Mouse (Mus musculus) heart, embryonic 13.5 days (tissue): ENCODE data around the gene Atg7. TPM values are rescaled to one million over a fixed set of nuclear protein-coding genes. Genes with fewer than 3 reads are reported as not detected.

Experiments
- ATAC-seq: fragments of 200-750 bp; cut with Nextera tagmentation; 2 replicates; pipeline ENCODE4 v1.8.0; 2017; ENCODE audit warnings: moderate TSS enrichment; ENCODE audit not compliant: insufficient number of reproducible peaks, low FRiP score, low TSS enrichment; ENCODE audit errors: extremely low read depth
- H3K27ac ChIP-seq: fragments of 300-500 bp; sonication (generic); replicated peaks from 2 replicates; pipeline ENCODE4 v1.5.1; 2015; ENCODE audit warnings: moderate library complexity, mild to moderate bottlenecking, inconsistent platforms
- H3K27me3 ChIP-seq: fragments of 300-500 bp; sonication (generic); replicated peaks from 2 replicates; pipeline ENCODE4 v1.6.1; 2015; ENCODE audit warnings: mild to moderate bottlenecking, inconsistent platforms
- H3K36me3 ChIP-seq: fragments of 300-500 bp; sonication (generic); 2 replicates; pipeline ENCODE4 v1.6.1; 2015; ENCODE audit warnings: mild to moderate bottlenecking, inconsistent platforms
- H3K4me1 ChIP-seq: fragments of 300-500 bp; sonication (generic); 2 replicates; pipeline ENCODE4 v1.6.1; 2015; ENCODE audit warnings: inconsistent platforms
- H3K4me2 ChIP-seq: fragments of 300-500 bp; sonication (generic); 2 replicates; pipeline ENCODE4 v1.6.1; 2015; ENCODE audit warnings: inconsistent platforms, mild to moderate bottlenecking, moderate library complexity
- H3K4me3 ChIP-seq: fragments of 300-500 bp; sonication (generic); 2 replicates; pipeline ENCODE4 v1.5.1; 2015; ENCODE audit warnings: moderate library complexity, mild to moderate bottlenecking, inconsistent platforms
- H3K9ac ChIP-seq: fragments of 300-500 bp; sonication (generic); 2 replicates; pipeline ENCODE4 v1.6.1; 2015; ENCODE audit warnings: inconsistent platforms, mild to moderate bottlenecking, moderate library complexity
- H3K9me3 ChIP-seq: fragments of 300-500 bp; sonication (generic); 2 replicates; pipeline ENCODE4 v1.6.1; 2016; ENCODE audit warnings: inconsistent platforms
- WGBS: fragments of 180-500 bp; shearing (Covaris S2); methylation state at CpG from one replicate; pipeline ENCODE4 v1.1.7; 2015; ENCODE audit warnings: mixed read lengths; 5-methylcytosine and 5-hydroxymethylcytosine counted together
- polyA plus RNA-seq: library from polyadenylated mRNA; unstranded; fragments of >200 nt; fragmentation: Nextera tagmentation; extraction: Ambion mirVana; gene quantifications from 2 replicates; pipeline ENCODE4 v1.2.1, GENCODE M21; 2015

Atg7 gene
- polyA plus RNA-seq, 1 experiment from 2014 or later: 17.5 TPM

DNA sequence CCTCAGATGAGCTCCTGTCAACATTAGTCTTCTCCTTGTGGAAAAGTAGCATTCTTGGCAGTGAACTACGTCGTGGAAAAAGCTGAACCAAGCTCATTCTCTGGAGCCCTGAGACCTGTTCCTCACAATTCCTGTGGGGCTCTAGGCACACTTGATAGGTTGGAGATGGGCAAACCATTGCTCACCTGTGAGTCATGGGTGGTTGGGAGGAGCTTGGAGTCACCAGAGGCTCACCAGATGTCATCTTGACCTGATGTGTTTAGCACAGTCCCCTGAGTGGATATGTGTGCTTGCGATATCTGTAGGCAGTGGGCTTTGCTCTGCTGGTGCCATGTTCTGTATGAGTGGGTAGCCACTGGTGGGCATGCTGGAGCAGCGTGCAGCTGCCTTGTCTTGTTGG, 163.0 kb downstream of the Atg7 start:
- ATAC-seq: no peak
- H3K27ac ChIP-seq: no peak overlapping the region
- WGBS: 86% methylated on average over 4 of the region's 4 CpGs

GRCm38 (mm10) chr6:114807474-114807873, 164.6 kb downstream of the Atg7 start:
- Histone ChIP-seq H3K9me3 (no peaks in the 10 kb centered on the region), H3K9ac (no peak overlapping the region), H3K4me3 (no peak overlapping the region), H3K36me3 (no peaks in the 10 kb centered on the region), H3K27me3 (0 out of 2 replicates have a peak, but pooled peaks cover 6% of the 10 kb centered on the region), H3K4me2 (no peak overlapping the region), H3K27ac (no peak overlapping the region), H3K4me1 (peaks cover 13% of the 10 kb centered on the region)
- ATAC-seq: no peak
- WGBS: 77% methylated on average over 3 of the region's 3 CpGs

More for the DNA sequence above, 163.0 kb downstream of the Atg7 start:
- Histone ChIP-seq H3K9me3 (no peaks in the 10 kb centered on the region), H3K4me2 (no peak overlapping the region), H3K36me3 (no peaks in the 10 kb centered on the region), H3K4me3 (no peak overlapping the region), H3K4me1 (peaks cover 21% of the 10 kb centered on the region), H3K9ac (no peak overlapping the region), H3K27me3 (0 out of 2 replicates have a peak, but pooled peaks cover 6% of the 10 kb centered on the region)

DNA sequence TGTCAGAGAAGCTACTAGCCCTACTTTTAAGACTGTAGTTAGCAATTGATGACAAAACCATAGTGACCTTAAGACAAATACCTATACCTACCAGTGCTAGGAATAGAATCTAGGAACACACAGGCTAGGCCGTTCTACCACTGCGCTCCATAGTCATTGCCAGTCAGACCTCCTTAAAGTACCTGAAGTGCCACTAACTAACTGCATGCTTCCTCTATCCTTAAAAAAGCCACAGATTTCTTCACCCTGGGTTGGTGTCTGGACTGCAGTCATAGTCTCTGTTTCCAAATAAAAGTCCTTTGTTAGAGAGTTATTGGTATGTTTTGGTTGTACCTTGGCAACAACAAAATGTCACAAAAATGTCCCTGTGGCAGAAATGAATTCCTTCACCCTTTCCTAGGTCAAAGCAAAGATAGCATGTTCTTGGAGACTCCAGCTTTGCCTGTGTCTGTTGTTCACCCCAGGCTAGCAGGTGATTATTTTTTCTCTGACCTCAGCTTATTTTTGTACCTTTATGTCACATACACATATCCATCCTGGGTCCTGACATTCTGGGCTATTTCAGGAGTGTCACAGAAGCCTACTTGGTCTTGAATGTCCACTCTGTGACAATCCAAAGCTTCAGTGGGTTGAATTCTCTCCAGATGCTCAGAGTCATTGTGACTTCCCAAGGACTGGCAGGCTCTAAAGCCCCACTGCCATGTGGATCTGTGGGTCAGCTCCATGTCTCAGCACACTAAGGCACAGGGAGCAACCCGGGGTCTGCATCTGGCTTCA, 165.9 kb downstream of the Atg7 start:
- Histone ChIP-seq H3K36me3 (no peaks in the 10 kb centered on the region), H3K4me2 (no peak overlapping the region), H3K27ac (no peak overlapping the region), H3K9ac (no peak overlapping the region), H3K4me1 (peaks cover 16% of the 10 kb centered on the region), H3K9me3 (no peaks in the 10 kb centered on the region), H3K4me3 (no peak overlapping the region), H3K27me3 (0 out of 2 replicates have a peak, but pooled peaks cover 4% of the 10 kb centered on the region)
- 77% methylated on average over 3 of the region's 3 CpGs for WGBS
- no peak for ATAC-seq

GRCm38 (mm10) chr6:114809431-114809811, 166.5 kb downstream of the Atg7 start:
- H3K27ac ChIP-seq: no peak overlapping the region
- H3K4me2 ChIP-seq: no peak overlapping the region
- no peak overlapping the region for H3K4me3 ChIP-seq
- H3K36me3 ChIP-seq: no peaks in the 10 kb centered on the region
- no peak overlapping the region for H3K9ac ChIP-seq
- WGBS: 61% methylated on average over 1 of the region's 1 CpGs
- H3K9me3 ChIP-seq: no peaks in the 10 kb centered on the region; the same call in 1 of the 2 replicates
- peaks cover 16% of the 10 kb centered on the region for H3K4me1 ChIP-seq
- H3K27me3 ChIP-seq: no peaks in the 10 kb centered on the region
- ATAC-seq: no peak

DNA sequence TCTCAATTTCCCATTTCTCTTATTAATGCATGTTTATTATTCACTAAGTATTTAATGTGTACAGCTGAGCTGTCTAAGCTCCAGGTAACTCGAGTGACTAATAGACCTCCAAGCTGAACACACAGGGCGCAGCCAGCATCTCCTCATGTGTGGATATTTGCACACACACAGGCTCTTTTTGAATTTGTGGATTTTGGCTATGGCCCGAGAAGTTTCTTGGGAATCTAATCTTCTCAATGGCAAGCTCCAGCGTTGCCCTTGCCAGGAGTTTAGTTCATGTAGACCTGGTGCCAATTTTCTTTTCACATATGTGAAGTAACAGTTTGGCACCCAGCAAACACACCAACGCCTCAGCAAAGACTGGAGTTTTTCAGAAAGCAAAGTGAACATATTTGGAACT, 169.4 kb downstream of the Atg7 start:
- Histone ChIP-seq H3K4me1 (peaks cover 25% of the 10 kb centered on the region), H3K36me3 (no peaks in the 10 kb centered on the region), H3K4me2 (no peak overlapping the region), H3K9ac (no peak overlapping the region), H3K4me3 (no peak overlapping the region), H3K27me3 (peaks cover 14% of the 10 kb centered on the region; the same call in 1 of the 2 replicates), H3K27ac (0 out of 2 replicates have a peak overlapping the region, but pooled peaks have one; percentile 15), H3K9me3 (peaks cover 6% of the 10 kb centered on the region; the same call in 1 of the 2 replicates)
- ATAC-seq: no peak
- WGBS: 66% methylated on average over 5 of the region's 5 CpGs

GRCm38 (mm10) chr6:114812779-114813178, 169.9 kb downstream of the Atg7 start:
- H3K9ac ChIP-seq: no peak overlapping the region
- peaks cover 30% of the 10 kb centered on the region for H3K4me1 ChIP-seq
- H3K9me3 ChIP-seq: peaks cover 6% of the 10 kb centered on the region; the same call in 1 of the 2 replicates
- 0 out of 2 replicates have a peak overlapping the region, but pooled peaks have one; percentile 15 for H3K27ac ChIP-seq
- H3K4me2 ChIP-seq: no peak overlapping the region
- no peak for ATAC-seq
- peaks cover 14% of the 10 kb centered on the region; the same call in 1 of the 2 replicates for H3K27me3 ChIP-seq
- 80% methylated on average over 4 of the region's 4 CpGs for WGBS
- H3K36me3 ChIP-seq: no peaks in the 10 kb centered on the region
- no peak overlapping the region for H3K4me3 ChIP-seq

GRCm38 (mm10) chr6:114814199-114814881, 171.4 kb downstream of the Atg7 start:
- Histone ChIP-seq H3K36me3 (no peaks in the 10 kb centered on the region), H3K9ac (no peak overlapping the region), H3K4me3 (no peak overlapping the region), H3K27ac (no peak overlapping the region), H3K4me1 (peaks cover 36% of the 10 kb centered on the region), H3K27me3 (peaks cover 14% of the 10 kb centered on the region; the same call in 1 of the 2 replicates), H3K9me3 (peaks cover 6% of the 10 kb centered on the region; the same call in 1 of the 2 replicates), H3K4me2 (no peak overlapping the region)
- 69% methylated on average over 6 of the region's 6 CpGs for WGBS
- ATAC-seq: no peak

- no peak for ATAC-seq
- Histone ChIP-seq H3K36me3 (no peaks in the 10 kb centered on the region), H3K9me3 (peaks cover 6% of the 10 kb centered on the region; the same call in 1 of the 2 replicates), H3K9ac (no peak overlapping the region), H3K4me1 (peaks cover 40% of the 10 kb centered on the region), H3K27ac (no peak overlapping the region), H3K4me2 (no peak overlapping the region), H3K27me3 (peaks cover 14% of the 10 kb centered on the region; the same call in 1 of the 2 replicates), H3K4me3 (no peak overlapping the region)
- WGBS: 91% methylated on average over 5 of the region's 5 CpGs
These were observed 172.2 kb downstream of the Atg7 start for GRCm38 (mm10) chr6:114814882-114815650.

DNA sequence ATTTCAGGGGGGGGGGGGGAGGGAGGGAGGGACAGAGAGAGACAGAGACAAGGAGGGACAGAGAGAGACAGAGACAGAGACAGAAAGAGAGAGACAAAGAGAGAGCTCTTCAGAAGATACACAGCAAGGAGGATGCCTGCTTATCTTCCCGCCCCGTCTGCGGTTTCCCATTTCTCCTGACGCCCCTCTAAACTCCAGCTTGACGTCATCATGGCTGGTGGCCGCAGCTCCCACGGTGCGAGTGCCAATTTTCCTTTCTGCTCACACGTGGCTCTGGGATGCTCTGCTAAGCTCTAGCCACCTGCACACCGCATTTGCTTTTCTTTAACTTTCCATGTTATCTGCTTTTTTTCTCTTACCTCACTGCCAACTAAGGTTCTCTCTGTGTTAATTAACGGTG, 175.1 kb downstream of the Atg7 start:
- H3K4me2 ChIP-seq: peak overlapping the region; percentile 22
- ATAC-seq: no peak
- 18% methylated on average over 11 of the region's 11 CpGs for WGBS

GRCm38 (mm10) chr6:114818471-114818870, 175.6 kb downstream of the Atg7 start:
- Histone ChIP-seq H3K9ac (peak overlapping the region; percentile 30; the same call in 1 of the 2 replicates), H3K9me3 (peaks cover 13% of the 10 kb centered on the region), H3K27ac (peak overlapping the region; percentile 88), H3K4me1 (peaks cover 66% of the 10 kb centered on the region), H3K27me3 (peaks cover 14% of the 10 kb centered on the region; the same call in 1 of the 2 replicates), H3K4me3 (no peak overlapping the region), H3K4me2 (0 out of 2 replicates have a peak overlapping the region, but pooled peaks have one; percentile 22), H3K36me3 (no peaks in the 10 kb centered on the region)
- 45% methylated on average over 6 of the region's 6 CpGs for WGBS
- ATAC-seq: peak; percentile 70

More for the DNA sequence above, 175.1 kb downstream of the Atg7 start:
- H3K9ac ChIP-seq: peak overlapping the region; percentile 54; the same call in 1 of the 2 replicates
- H3K4me3 ChIP-seq: no peak overlapping the region
- peaks cover 11% of the 10 kb centered on the region for H3K9me3 ChIP-seq
- H3K4me1 ChIP-seq: peaks cover 65% of the 10 kb centered on the region
- peaks cover 14% of the 10 kb centered on the region; the same call in 1 of the 2 replicates for H3K27me3 ChIP-seq
- no peaks in the 10 kb centered on the region for H3K36me3 ChIP-seq
- H3K27ac ChIP-seq: peak overlapping the region; percentile 88
